Mouse (Mus musculus): ENCODE data around the gene Mgat4e. TPM values are rescaled to one million over a fixed set of nuclear protein-coding genes. Genes with fewer than 3 reads are reported as not detected.

Mgat4e gene
- total RNA-seq, 4 experiments from 2014 or later = not detected

- DNase-seq = no peak
Observed at GRCm38 (mm10) chr1:134513312-134513860, 36.1 kb downstream of the Mgat4e start.

- DNase-seq = no peak
Observed at GRCm38 (mm10) chr1:134512584-134512983, 36.9 kb downstream of the Mgat4e start.

GRCm38 (mm10) chr1:134512183-134512582 lies 37.3 kb downstream of the Mgat4e start:
- no peak for DNase-seq

GRCm38 (mm10) chr1:134510018-134510417 lies 39.5 kb downstream of the Mgat4e start:
- DNase-seq = no peak

GRCm38 (mm10) chr1:134506201-134506600 lies 43.3 kb downstream of the Mgat4e start:
- DNase-seq = peak; percentile 56

- DNase-seq = no peak
Observed at GRCm38 (mm10) chr1:134500916-134501315, 48.6 kb downstream of the Mgat4e start.

- DNase-seq = peak; percentile 41
Observed at GRCm38 (mm10) chr1:134495991-134496390, 53.5 kb downstream of the Mgat4e start.

GRCm38 (mm10) chr1:134495216-134495539 lies 54.3 kb downstream of the Mgat4e start:
- DNase-seq = no peak

- peak; percentile 98 for DNase-seq
Observed at GRCm38 (mm10) chr1:134494428-134495215, 54.9 kb downstream of the Mgat4e start, which contains the start of gene Rabif. Gene Rabif, plus strand, starts transcription at chr1:134494648.

GRCm38 (mm10) chr1:134493956-134494355 lies 55.5 kb downstream of the Mgat4e start:
- no peak for DNase-seq

- no peak for DNase-seq
Observed at GRCm38 (mm10) chr1:134493496-134493895, 56.0 kb downstream of the Mgat4e start.

- no peak for DNase-seq
Observed at GRCm38 (mm10) chr1:134492276-134492675, 57.2 kb downstream of the Mgat4e start.

Other genes starting within 250 kb of the Mgat4e start
- 1 to 10 TPM; 1.6 to 2.6 (median 2.0) TPM for gene Ppfia4, start 216.8 kb downstream of the Mgat4e start, total RNA-seq (2022)
- gene Tmem183a, start 187.7 kb downstream of the Mgat4e start, total RNA-seq (2022) = 10 to 100 TPM; 39.2 to 61.6 (median 49.4) TPM
- not detected for gene 4933406M09Rik, start 163.7 kb downstream of the Mgat4e start, total RNA-seq (2022)
- gene Cyb5r1, start 144.1 kb downstream of the Mgat4e start, total RNA-seq (2022) = 10 to 100 TPM; 34.8 to 55.8 (median 42.2) TPM
- gene Adipor1, start 134.3 kb downstream of the Mgat4e start, total RNA-seq (2022) = 100 to 1,000 TPM; 123 to 151 (median 129) TPM
- 10 to 100 TPM; 24.2 to 32.8 (median 26.4) TPM for gene Klhl12, start 94.2 kb downstream of the Mgat4e start, total RNA-seq (2022)
- 10 to 100 TPM; 25.4 to 34.9 (median 30.4) TPM for gene Rabif, start 55.0 kb downstream of the Mgat4e start, total RNA-seq (2022)
- gene Kdm5b, start 10.5 kb upstream of the Mgat4e start, total RNA-seq (2022) = 10 to 100 TPM; 45.9 to 65.0 (median 52.6) TPM
- under 1 TPM; 0.07 to 0.22 (median 0.11) TPM for gene Syt2, start 97.0 kb upstream of the Mgat4e start, total RNA-seq (2022)

Data from adrenal gland, adult 8-10 months (tissue).